Mouse (Mus musculus) small intestine, adult 2 months (tissue): ENCODE data around the gene Rflna.

Experiments used
- CTCF ChIP-seq: fragments of 200-500 bp; IDR thresholded peaks from 2 replicates; pipeline ENCODE4 v1.5.1; 2012; ENCODE audit warnings: low read depth, mild to moderate bottlenecking, control low read depth, inconsistent platforms, low read length, moderate library complexity, mixed read lengths; ENCODE audit not compliant: insufficient replicate concordance, insufficient read length; ENCODE audit errors: extremely low read depth
- POLR2A ChIP-seq: fragments of 200-500 bp; IDR thresholded peaks from 2 replicates; pipeline ENCODE4 v1.6.1; 2012; ENCODE audit warnings: low read depth, mild to moderate bottlenecking, control low read depth, inconsistent platforms, low read length, moderate library complexity

DNA sequence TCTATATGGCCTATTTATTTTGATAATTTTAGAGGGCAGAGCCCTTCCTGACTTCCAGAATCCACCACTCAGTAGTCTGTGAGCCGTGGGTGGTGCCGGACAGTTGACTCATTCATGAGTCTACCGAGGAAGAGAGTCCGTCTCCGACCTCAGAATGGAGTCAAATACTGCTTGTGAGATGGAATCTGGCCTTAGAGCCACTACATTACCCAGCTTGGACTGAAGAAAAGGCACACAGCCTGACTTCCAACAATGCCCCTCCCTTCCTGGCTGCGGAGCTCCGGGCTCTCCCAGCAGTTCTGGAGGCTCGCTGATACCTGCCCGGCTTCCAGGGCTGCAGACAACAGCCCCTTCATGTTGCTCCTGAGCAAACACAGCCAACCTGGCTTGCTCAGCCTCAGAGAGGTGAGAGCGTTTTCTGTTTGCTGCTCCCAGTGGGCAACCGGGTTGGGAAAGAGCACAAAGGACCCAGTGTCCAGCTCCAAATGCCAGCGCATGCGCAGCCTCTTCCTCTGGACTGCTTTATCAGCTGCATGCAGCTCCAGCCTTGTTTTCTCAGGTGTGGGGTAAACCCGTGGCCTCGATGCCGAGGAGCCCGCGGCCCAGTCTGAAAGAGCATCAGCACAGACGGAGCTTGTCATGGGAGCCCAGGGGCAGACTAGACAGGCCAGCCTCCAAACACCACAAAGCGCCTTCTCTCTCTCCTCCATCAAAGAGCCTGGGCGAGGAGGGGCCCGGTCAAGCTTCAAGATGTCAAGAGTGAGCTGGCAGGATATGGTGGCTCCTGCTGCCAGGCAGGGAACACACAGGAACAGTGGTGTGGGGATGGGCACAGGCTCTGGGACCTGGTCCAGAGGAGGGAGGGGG, 39.0 kb upstream of the Rflna start:
- no peak for TF ChIP-seq CTCF
- TF ChIP-seq POLR2A: no peak
